Mouse (Mus musculus): ENCODE data around the gene Ubac2. TPM values are rescaled to one million over a fixed set of nuclear protein-coding genes. Genes with fewer than 3 reads are reported as not detected.

The Ubac2 gene
- polyA plus RNA-seq, 1 experiment from 2014 or later = 60.3 TPM

GRCm38 (mm10) chr14:121896126-121897090 lies 18.0 kb downstream of the Ubac2 start:
- no peak overlapping the region for H3K4me3 ChIP-seq
- no peaks in the 10 kb centered on the region for H3K9me3 ChIP-seq
- no peaks in the 10 kb centered on the region for H3K36me3 ChIP-seq
- H3K27me3 ChIP-seq (replicated peaks) = no peaks in the 10 kb centered on the region
- 76% methylated on average over 6 of the region's 6 CpGs for WGBS
- no peaks in the 10 kb centered on the region for H3K4me1 ChIP-seq
- no peak for ATAC-seq (ENCODE audit: low FRiP score, low read depth)
- H3K9ac ChIP-seq = no peak overlapping the region
- H3K27ac ChIP-seq = no peak overlapping the region
- no peak overlapping the region for H3K4me2 ChIP-seq (replicated peaks)

GRCm38 (mm10) chr14:121897773-121898172 lies 19.4 kb downstream of the Ubac2 start:
- no peaks in the 10 kb centered on the region for H3K27me3 ChIP-seq (replicated peaks)
- no peak overlapping the region for H3K4me2 ChIP-seq (replicated peaks)
- no peaks in the 10 kb centered on the region for H3K9me3 ChIP-seq
- no peaks in the 10 kb centered on the region for H3K36me3 ChIP-seq
- no peaks in the 10 kb centered on the region for H3K4me1 ChIP-seq
- H3K4me3 ChIP-seq = no peak overlapping the region
- ATAC-seq (ENCODE audit: low FRiP score, low read depth) = no peak
- no peak overlapping the region for H3K27ac ChIP-seq
- no peak overlapping the region for H3K9ac ChIP-seq
- WGBS = 82% methylated on average over 2 of the region's 2 CpGs

- Histone ChIP-seq H3K9me3 (no peaks in the 10 kb centered on the region), H3K4me2 (replicated peaks) (no peak overlapping the region), H3K4me3 (no peak overlapping the region), H3K9ac (no peak overlapping the region), H3K27me3 (replicated peaks) (no peaks in the 10 kb centered on the region), H3K36me3 (no peaks in the 10 kb centered on the region), H3K4me1 (no peaks in the 10 kb centered on the region), H3K27ac (no peak overlapping the region)
- ATAC-seq (ENCODE audit: low FRiP score, low read depth) = no peak
- 92% methylated on average over 11 of the region's 11 CpGs for WGBS
Measured at GRCm38 (mm10) chr14:121898509-121898908, 20.1 kb downstream of the Ubac2 start.

GRCm38 (mm10) chr14:121899071-121899470 lies 20.7 kb downstream of the Ubac2 start:
- H3K9me3 ChIP-seq = no peaks in the 10 kb centered on the region
- 89% methylated on average over 3 of the region's 3 CpGs for WGBS
- no peak overlapping the region for H3K9ac ChIP-seq
- no peaks in the 10 kb centered on the region for H3K36me3 ChIP-seq
- no peaks in the 10 kb centered on the region for H3K4me1 ChIP-seq
- no peak overlapping the region for H3K4me2 ChIP-seq (replicated peaks)
- no peak overlapping the region for H3K27ac ChIP-seq
- H3K27me3 ChIP-seq (replicated peaks) = no peaks in the 10 kb centered on the region
- no peak for ATAC-seq (ENCODE audit: low FRiP score, low read depth)
- no peak overlapping the region for H3K4me3 ChIP-seq

- Histone ChIP-seq H3K9me3 (no peaks in the 10 kb centered on the region), H3K36me3 (peaks cover 8% of the 10 kb centered on the region), H3K4me3 (no peak overlapping the region), H3K27ac (no peak overlapping the region), H3K9ac (no peak overlapping the region), H3K4me1 (no peaks in the 10 kb centered on the region), H3K4me2 (replicated peaks) (no peak overlapping the region), H3K27me3 (replicated peaks) (no peaks in the 10 kb centered on the region)
- no peak for ATAC-seq (ENCODE audit: low FRiP score, low read depth)
- WGBS = 95% methylated on average over 6 of the region's 6 CpGs
Measured at GRCm38 (mm10) chr14:121901511-121901910, 23.1 kb downstream of the Ubac2 start.

GRCm38 (mm10) chr14:121903381-121903876 lies 25.0 kb downstream of the Ubac2 start:
- no peak for ATAC-seq (ENCODE audit: low FRiP score, low read depth)
- Histone ChIP-seq H3K36me3 (peaks cover 15% of the 10 kb centered on the region), H3K4me2 (replicated peaks) (no peak overlapping the region), H3K27ac (no peak overlapping the region), H3K4me3 (no peak overlapping the region), H3K4me1 (no peaks in the 10 kb centered on the region), H3K9me3 (no peaks in the 10 kb centered on the region), H3K9ac (no peak overlapping the region), H3K27me3 (replicated peaks) (no peaks in the 10 kb centered on the region)
- 90% methylated on average over 7 of the region's 7 CpGs for WGBS

- WGBS = 72% methylated on average over 3 of the region's 3 CpGs
- no peak for ATAC-seq (ENCODE audit: low FRiP score, low read depth)
- Histone ChIP-seq H3K4me2 (replicated peaks) (no peak overlapping the region), H3K4me1 (no peaks in the 10 kb centered on the region), H3K4me3 (no peak overlapping the region), H3K9me3 (no peaks in the 10 kb centered on the region), H3K36me3 (peaks cover 24% of the 10 kb centered on the region), H3K9ac (no peak overlapping the region), H3K27ac (no peak overlapping the region), H3K27me3 (replicated peaks) (no peaks in the 10 kb centered on the region)
Measured at GRCm38 (mm10) chr14:121904754-121905153, 26.3 kb downstream of the Ubac2 start.

- peaks cover 32% of the 10 kb centered on the region for H3K36me3 ChIP-seq
- H3K4me3 ChIP-seq = no peak overlapping the region
- H3K4me1 ChIP-seq = no peaks in the 10 kb centered on the region
- no peaks in the 10 kb centered on the region for H3K9me3 ChIP-seq
- no peak overlapping the region for H3K4me2 ChIP-seq (replicated peaks)
- no peaks in the 10 kb centered on the region for H3K27me3 ChIP-seq (replicated peaks)
- WGBS = 85% methylated on average over 8 of the region's 8 CpGs
- no peak overlapping the region for H3K27ac ChIP-seq
- no peak overlapping the region for H3K9ac ChIP-seq
- ATAC-seq (ENCODE audit: low FRiP score, low read depth) = no peak
Measured at GRCm38 (mm10) chr14:121906341-121906991, 28.0 kb downstream of the Ubac2 start.

- H3K27me3 ChIP-seq (replicated peaks) = no peaks in the 10 kb centered on the region
- no peak overlapping the region for H3K27ac ChIP-seq
- no peak for ATAC-seq (ENCODE audit: low FRiP score, low read depth)
- peaks cover 38% of the 10 kb centered on the region for H3K36me3 ChIP-seq
- H3K4me2 ChIP-seq (replicated peaks) = no peak overlapping the region
- WGBS = 93% methylated on average over 11 of the region's 11 CpGs
- no peaks in the 10 kb centered on the region for H3K4me1 ChIP-seq
- no peak overlapping the region for H3K9ac ChIP-seq
- H3K4me3 ChIP-seq = no peak overlapping the region
- no peaks in the 10 kb centered on the region for H3K9me3 ChIP-seq
Measured at GRCm38 (mm10) chr14:121906992-121907681, 28.7 kb downstream of the Ubac2 start.

- ATAC-seq (ENCODE audit: low FRiP score, low read depth) = no peak
- no peaks in the 10 kb centered on the region for H3K9me3 ChIP-seq
- 93% methylated on average over 6 of the region's 6 CpGs for WGBS
- H3K27me3 ChIP-seq (replicated peaks) = no peaks in the 10 kb centered on the region
- no peak overlapping the region for H3K4me2 ChIP-seq (replicated peaks)
- no peak overlapping the region for H3K27ac ChIP-seq
- H3K4me1 ChIP-seq = no peaks in the 10 kb centered on the region
- no peak overlapping the region for H3K9ac ChIP-seq
- H3K36me3 ChIP-seq = peaks cover 43% of the 10 kb centered on the region
- H3K4me3 ChIP-seq = no peak overlapping the region
Measured at GRCm38 (mm10) chr14:121909868-121910267, 31.4 kb downstream of the Ubac2 start.

GRCm38 (mm10) chr14:121912501-121912900 lies 34.1 kb downstream of the Ubac2 start:
- Histone ChIP-seq H3K9ac (no peak overlapping the region), H3K36me3 (peaks cover 41% of the 10 kb centered on the region), H3K4me2 (replicated peaks) (no peak overlapping the region), H3K4me3 (no peak overlapping the region), H3K27me3 (replicated peaks) (no peaks in the 10 kb centered on the region), H3K4me1 (no peaks in the 10 kb centered on the region), H3K27ac (no peak overlapping the region), H3K9me3 (no peaks in the 10 kb centered on the region)
- ATAC-seq (ENCODE audit: low FRiP score, low read depth) = no peak
- 94% methylated on average over 7 of the region's 7 CpGs for WGBS

GRCm38 (mm10) chr14:121915143-121915542 lies 36.7 kb downstream of the Ubac2 start:
- WGBS = 92% methylated on average over 5 of the region's 5 CpGs
- no peak for ATAC-seq (ENCODE audit: low FRiP score, low read depth)
- Histone ChIP-seq H3K9me3 (no peaks in the 10 kb centered on the region), H3K4me1 (no peaks in the 10 kb centered on the region), H3K9ac (no peak overlapping the region), H3K27ac (no peak overlapping the region), H3K4me3 (no peak overlapping the region), H3K36me3 (peaks cover 28% of the 10 kb centered on the region), H3K27me3 (replicated peaks) (no peaks in the 10 kb centered on the region), H3K4me2 (replicated peaks) (no peak overlapping the region)
